ENCODE assay signal across 8 mouse cellular contexts in the genomic region with DNA sequence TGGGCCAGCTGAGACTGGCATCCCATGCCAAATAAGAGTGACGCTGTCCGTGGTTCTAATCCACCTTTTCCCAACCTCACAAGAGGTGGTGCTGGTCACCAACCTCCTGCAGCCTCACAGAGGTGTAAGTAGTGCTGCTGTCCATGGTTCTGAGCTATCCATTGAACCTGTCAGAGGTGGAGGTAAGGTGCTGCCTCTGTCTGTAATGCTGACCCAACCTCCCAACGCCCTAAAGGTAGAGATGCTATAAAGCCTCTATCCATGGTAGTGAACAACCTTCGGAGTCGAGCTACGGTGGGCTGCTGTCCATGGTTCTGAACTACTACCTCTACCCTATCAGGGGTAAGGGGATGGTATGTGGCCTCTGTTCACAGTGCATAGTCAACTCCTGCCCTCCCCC. TPM values are rescaled to one million over a fixed set of nuclear protein-coding genes. Genes with fewer than 3 reads are reported as not detected.
DNase-seq lines count a peak whose midpoint lies in the region; ATAC-seq and TF ChIP-seq lines count a peak whose summit lies in the region.

No protein-coding gene starts in this region.

- no peak overlapping the region for H3K4me3 ChIP-seq in neural tube, embryonic 15.5 days (replicated peaks)
- H3K4me3 ChIP-seq in kidney, postnatal 0 days (replicated peaks; ENCODE audit: low read depth, low read length): no peak overlapping the region
- no peak overlapping the region for H3K4me3 ChIP-seq in stomach, embryonic 16.5 days (replicated peaks; ENCODE audit: low read length)

- 17% methylated on average over 6 of the region's 6 CpGs for WGBS in neural tube, embryonic 15.5 days
- WGBS in kidney, postnatal 0 days: 24% methylated on average over 6 of the region's 6 CpGs
- 20% methylated on average over 6 of the region's 6 CpGs for WGBS in stomach, embryonic 16.5 days

- no peaks in the 10 kb centered on the region for H3K36me3 ChIP-seq in neural tube, embryonic 15.5 days
- no peaks in the 10 kb centered on the region for H3K36me3 ChIP-seq in kidney, postnatal 0 days (ENCODE audit: insufficient read depth, low read length)
- H3K36me3 ChIP-seq in stomach, embryonic 16.5 days (ENCODE audit: control insufficient read depth, insufficient read depth, low read length): no peaks in the 10 kb centered on the region

- TF ChIP-seq CTCF in kidney, postnatal 0 days (IDR thresholded peaks at IDR 0.05; ENCODE audit: low read depth): no peak

- no peaks in the 10 kb centered on the region for H3K9me3 ChIP-seq in neural tube, embryonic 15.5 days (replicated peaks)
- H3K9me3 ChIP-seq in kidney, postnatal 0 days (replicated peaks; ENCODE audit: low read length): no peaks in the 10 kb centered on the region
- 0 out of 2 replicates have a peak, but pooled peaks cover 3% of the 10 kb centered on the region for H3K9me3 ChIP-seq in stomach, embryonic 16.5 days (replicated peaks; ENCODE audit: control insufficient read depth, low read length)

- no peak overlapping the region for H3K9ac ChIP-seq in neural tube, embryonic 15.5 days (replicated peaks)
- H3K9ac ChIP-seq in kidney, postnatal 0 days (ENCODE audit: low read depth, low read length): no peak overlapping the region
- H3K9ac ChIP-seq in stomach, embryonic 16.5 days (ENCODE audit: low read length): no peak overlapping the region

- ATAC-seq in neural tube, embryonic 15.5 days (ENCODE audit: low FRiP score): no peak
- ATAC-seq in kidney, postnatal 0 days (replicated peaks; ENCODE audit: low FRiP score, low read depth): peak; percentile 85
- peak; percentile 17; the same call in 1 of the 2 replicates for ATAC-seq in stomach, embryonic 16.5 days (ENCODE audit: insufficient read depth, low FRiP score)
- no peak for ATAC-seq in monocyte, adult 5-6 weeks (replicated peaks; ENCODE audit: insufficient number of reproducible peaks, low FRiP score, low TSS enrichment, poor library complexity, severe bottlenecking)

- H3K4me1 ChIP-seq in neural tube, embryonic 15.5 days: no peaks in the 10 kb centered on the region
- no peaks in the 10 kb centered on the region for H3K4me1 ChIP-seq in kidney, postnatal 0 days (replicated peaks; ENCODE audit: insufficient read depth, low read length)
- no peaks in the 10 kb centered on the region for H3K4me1 ChIP-seq in stomach, embryonic 16.5 days (ENCODE audit: control insufficient read depth, insufficient read depth, low read length)

- H3K4me2 ChIP-seq in neural tube, embryonic 15.5 days: no peak overlapping the region
- H3K4me2 ChIP-seq in kidney, postnatal 0 days (ENCODE audit: low read length): no peak overlapping the region
- H3K4me2 ChIP-seq in stomach, embryonic 16.5 days (ENCODE audit: low read depth, low read length): no peak overlapping the region

- DNase-seq in neural tube, embryonic 10.5 days (ENCODE audit: extremely low spot score, low spot score): peak; percentile 43
- peak; percentile 83 for DNase-seq in embryo, embryonic 10 days (ENCODE audit: low spot score)
- DNase-seq in kidney, postnatal 0 days (ENCODE audit: low spot score): peak; percentile 82
- no peak for DNase-seq in cerebellum, adult 8-10 months
- DNase-seq in layer of hippocampus, postnatal 36 days: no peak

- H3K27me3 ChIP-seq in neural tube, embryonic 15.5 days (replicated peaks): no peaks in the 10 kb centered on the region
- H3K27me3 ChIP-seq in kidney, postnatal 0 days (ENCODE audit: insufficient read depth, low read length): no peaks in the 10 kb centered on the region
- H3K27me3 ChIP-seq in stomach, embryonic 16.5 days (ENCODE audit: control insufficient read depth, insufficient read depth, low read length): no peaks in the 10 kb centered on the region

- H3K27ac ChIP-seq in neural tube, embryonic 15.5 days (replicated peaks): no peak overlapping the region
- H3K27ac ChIP-seq in kidney, postnatal 0 days: no peak overlapping the region
- H3K27ac ChIP-seq in stomach, embryonic 16.5 days (ENCODE audit: low read length): no peak overlapping the region

RNA-seq across cellular contexts. Expression of a gene that starts 11.5 kb away (rescaled TPM):
- polyA plus RNA-seq in neural tube, embryonic 15.5 days (2015; fragmentation: Nextera tagmentation; extraction: Ambion mirVana): 24.1 and 24.2 TPM in 2 replicates
- polyA plus RNA-seq in kidney, postnatal 0 days (2015; fragmentation: Nextera tagmentation; extraction: Ambion mirVana): 0.11 and 0.12 TPM in 2 replicates
- polyA plus RNA-seq in stomach, embryonic 16.5 days (2015; fragmentation: Nextera tagmentation; extraction: Ambion mirVana): 0.15 and 0.17 TPM in 2 replicates
- not detected in 3 replicates for total RNA-seq in monocyte, adult 5-6 weeks (2017)
- total RNA-seq in layer of hippocampus, postnatal 36 days (2021): 10 to 100 TPM; 17.2 to 19.7 TPM

Comparison
In these comparisons a context has a peak if more than half of its experiments do, and no peak if none do; other contexts are left out.
1. DNase-seq: peak in neural tube, embryonic 10.5 days (single experiment), embryo, embryonic 10 days (single experiment) and kidney, postnatal 0 days (single experiment); none in cerebellum, adult 8-10 months (single experiment) and layer of hippocampus, postnatal 36 days (0 of 2).
2. ATAC-seq: peak in kidney, postnatal 0 days (single experiment) and stomach, embryonic 16.5 days (single experiment); none in neural tube, embryonic 15.5 days (single experiment) and monocyte, adult 5-6 weeks (single experiment).
3. RNA of a gene that starts 11.5 kb away (polyA plus RNA-seq): 24.1 to 24.2 TPM in neural tube, embryonic 15.5 days; 0.15 to 0.17 TPM in stomach, embryonic 16.5 days and 0.11 to 0.12 TPM in kidney, postnatal 0 days; every median in the first group is over 10 times any median in the second.